Mouse (Mus musculus): ENCODE data around the gene Prss36. TPM values are rescaled to one million over a fixed set of nuclear protein-coding genes. Genes with fewer than 3 reads are reported as not detected.

Prss36 gene
- total RNA-seq, 2 experiments from 2014 or later = 6.5 to 8.2 TPM

Other genes with a start within 250 kb of the Prss36 start
- 10 to 100 TPM; 44.8 to 65.7 TPM for gene Bcl7c, start 237.8 kb downstream of the Prss36 start, total RNA-seq (2021)
- gene Ctf1, start 234.0 kb downstream of the Prss36 start, total RNA-seq (2021) = 10 to 100 TPM; 12.1 to 14.6 TPM
- gene Ctf2, start 214.6 kb downstream of the Prss36 start, total RNA-seq (2021) = not detected
- 1 to 10 TPM; 2.4 to 3.1 TPM for gene Fbxl19, start 202.2 kb downstream of the Prss36 start, total RNA-seq (2021)
- gene Orai3, start 176.9 kb downstream of the Prss36 start, total RNA-seq (2021) = 1 to 10 TPM; 8.1 to 9.2 TPM
- gene Setd1a, start 170.1 kb downstream of the Prss36 start, total RNA-seq (2021) = 10 to 100 TPM; 15.6 to 17.4 TPM
- 1 to 10 TPM in 1 of 2 experiments, under 1 TPM in 1; 0.88 to 1.8 TPM for gene Gm49388, start 161.1 kb downstream of the Prss36 start, total RNA-seq (2021)
- gene Hsd3b7, start 146.1 kb downstream of the Prss36 start, total RNA-seq (2021) = 1 to 10 TPM; 6.9 to 8.1 TPM
- gene Stx4a, start 122.4 kb downstream of the Prss36 start, total RNA-seq (2021) = 10 to 100 TPM; 46.9 to 49.9 TPM
- gene Stx1b, start 122.2 kb downstream of the Prss36 start, total RNA-seq (2021) = 1 to 10 TPM; 1.1 to 2.2 TPM
- gene Zfp646, start 70.5 kb downstream of the Prss36 start, total RNA-seq (2021) = 10 to 100 TPM; 13.6 to 13.9 TPM
- gene Zfp668, start 69.9 kb downstream of the Prss36 start, total RNA-seq (2021) = 1 to 10 TPM; 4.6 to 4.9 TPM
- 1 to 10 TPM in 1 of 2 experiments, under 1 TPM in 1; 0.90 to 1.1 TPM for gene Prss53, start 55.8 kb downstream of the Prss36 start, total RNA-seq (2021)
- gene Gm21974, start 51.3 kb downstream of the Prss36 start, total RNA-seq (2021) = not detected
- 10 to 100 TPM; 23.4 to 30.0 TPM for gene Vkorc1, start 51.1 kb downstream of the Prss36 start, total RNA-seq (2021)
- gene Bckdk, start 42.6 kb downstream of the Prss36 start, total RNA-seq (2021) = 100 to 1,000 TPM; 103 to 113 TPM
- gene Kat8, start 34.2 kb downstream of the Prss36 start, total RNA-seq (2021) = 10 to 100 TPM; 12.5 to 15.2 TPM
- gene Prss8, start 16.6 kb downstream of the Prss36 start, total RNA-seq (2021) = not detected
- gene Fus, start 20.7 kb upstream of the Prss36 start, total RNA-seq (2021) = 100 to 1,000 TPM; 111 to 123 TPM
- 1 to 10 TPM; 1.8 to 1.9 TPM for gene Pycard, start 47.1 kb upstream of the Prss36 start, total RNA-seq (2021)
- 100 to 1,000 TPM; 246 TPM for gene Trim72, start 57.2 kb upstream of the Prss36 start, total RNA-seq (2021)
- gene Itgam, start 115.9 kb upstream of the Prss36 start, total RNA-seq (2021) = 1 to 10 TPM; 1.7 to 1.8 TPM
- not detected for gene Gm49368, start 116.0 kb upstream of the Prss36 start, total RNA-seq (2021)
- under 1 TPM; 0.23 to 0.27 TPM for gene Itgax, start 182.8 kb upstream of the Prss36 start, total RNA-seq (2021)
- gene Itgad, start 207.7 kb upstream of the Prss36 start, total RNA-seq (2021) = not detected

Measured in gastrocnemius, postnatal 14 days (tissue).